Mouse (Mus musculus) kidney, adult 2 months (tissue): ENCODE data around the gene Gpsm1. TPM values are rescaled to one million over a fixed set of nuclear protein-coding genes. Genes with fewer than 3 reads are reported as not detected.

ENCODE experiments used
- DNase-seq: peaks from one replicate; pipeline ENCODE4 v3.0.0; 2021
- H3K27ac ChIP-seq: fragments of 200-500 bp; 2 replicates; pipeline ENCODE4 v1.5.1; 2012; ENCODE audit warnings: low read depth, low read length, control low read depth, inconsistent platforms; ENCODE audit not compliant: insufficient read depth
- H3K27me3 ChIP-seq: fragments of 200-500 bp; replicated peaks from 2 replicates; pipeline ENCODE4 v1.6.1; 2012; ENCODE audit warnings: mild to moderate bottlenecking, moderate library complexity, low read length, inconsistent platforms; ENCODE audit not compliant: control insufficient read depth, insufficient read depth
- H3K36me3 ChIP-seq: fragments of 200-500 bp; 2 replicates; pipeline ENCODE4 v1.6.1; 2012; ENCODE audit warnings: mild to moderate bottlenecking, moderate library complexity, low read length, inconsistent platforms; ENCODE audit not compliant: control insufficient read depth, insufficient read depth
- H3K4me1 ChIP-seq: fragments of 200-500 bp; 2 replicates; pipeline ENCODE4 v1.6.1; 2011; ENCODE audit warnings: low read length; ENCODE audit not compliant: control insufficient read depth, insufficient read depth
- H3K4me3 ChIP-seq: fragments of 200-500 bp; 2 replicates; pipeline ENCODE4 v1.5.1; 2011; ENCODE audit warnings: mild to moderate bottlenecking, low read depth, low read length, control low read depth; ENCODE audit not compliant: insufficient read depth
- CTCF ChIP-seq: fragments of 200-500 bp; conservative IDR thresholded peaks from 2 replicates; pipeline ENCODE4 v1.5.1; 2011; ENCODE audit warnings: low read depth, mild to moderate bottlenecking, control low read depth, low read length, moderate library complexity, mixed read lengths; ENCODE audit not compliant: insufficient read depth, insufficient read length
- POLR2A ChIP-seq: fragments of 200-500 bp; IDR thresholded peaks from one replicate; pipeline ENCODE4 v1.6.1; 2011; ENCODE audit warnings: low read depth, low read length, control low read depth
- WGBS: fragments of 180-500 bp; shearing (Covaris S2); methylation state at CpG from one replicate; pipeline ENCODE4 v1.1.7; 2018; 5-methylcytosine and 5-hydroxymethylcytosine counted together
- polyA plus RNA-seq: library from polyadenylated mRNA; depleted of rRNA; stranded (reverse); fragments of >200 nt; gene quantifications from 2 replicates; pipeline ENCODE4 v1.2.3, GENCODE M21; 2012; rRNA removed

The Gpsm1 gene
- 9.3 and 13.1 TPM in 2 replicates for polyA plus RNA-seq

GRCm38 (mm10) chr2:26315072-26315924 is at the start of gene Gpsm1:
Gene Gpsm1, plus strand, starts transcription at chr2:26315515.
- Histone ChIP-seq H3K4me1 (no peaks in the 10 kb centered on the region), H3K27me3 (no peaks in the 10 kb centered on the region), H3K27ac (peak within 1 kb of the TSS; percentile 62), H3K4me3 (peak within 1 kb of the TSS; percentile 54), H3K36me3 (no peaks in the 10 kb centered on the region)
- under 1% methylated on average over 61 of the region's 66 CpGs for WGBS
- peak; percentile 89 for DNase-seq
- TF ChIP-seq CTCF (no peak), POLR2A (peak; percentile 25)

- TF ChIP-seq CTCF (no peak), POLR2A (no peak)
- WGBS: 79% methylated on average over 10 of the region's 10 CpGs
Measured at GRCm38 (mm10) chr2:26266066-26266742, 49.1 kb upstream of the Gpsm1 start.

DNA sequence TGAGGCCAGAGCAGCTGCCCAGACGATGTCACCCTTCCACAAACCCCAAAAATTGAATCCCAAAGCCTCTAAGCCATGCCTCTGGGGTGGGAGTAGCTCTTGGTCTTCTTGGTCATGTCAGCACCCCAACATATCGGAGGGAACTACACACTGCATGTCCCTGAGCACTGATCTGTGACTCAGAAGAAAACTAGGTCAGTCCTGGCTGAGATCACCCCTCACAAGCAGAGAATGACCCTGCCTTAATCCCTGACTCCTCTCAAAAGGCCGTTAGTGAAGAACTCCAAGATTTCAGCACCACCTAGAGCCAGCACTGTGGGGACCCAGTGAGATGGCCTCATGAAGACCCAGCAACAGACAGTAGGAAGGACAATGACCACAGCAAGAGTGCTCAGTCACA is 47.1 kb upstream of the Gpsm1 start:
- WGBS: 52% methylated on average over 3 of the region's 3 CpGs
- TF ChIP-seq CTCF: no peak
- TF ChIP-seq POLR2A: no peak
- Histone ChIP-seq H3K27me3 (no peaks in the 10 kb centered on the region), H3K27ac (no peak overlapping the region), H3K36me3 (no peaks in the 10 kb centered on the region), H3K4me3 (no peak overlapping the region), H3K4me1 (no peaks in the 10 kb centered on the region)
- DNase-seq: no peak

More at GRCm38 (mm10) chr2:26266066-26266742, 49.1 kb upstream of the Gpsm1 start:
- DNase-seq: no peak
- Histone ChIP-seq H3K36me3 (no peaks in the 10 kb centered on the region), H3K4me3 (no peak overlapping the region), H3K27me3 (no peaks in the 10 kb centered on the region), H3K4me1 (no peaks in the 10 kb centered on the region), H3K27ac (no peak overlapping the region)

DNA sequence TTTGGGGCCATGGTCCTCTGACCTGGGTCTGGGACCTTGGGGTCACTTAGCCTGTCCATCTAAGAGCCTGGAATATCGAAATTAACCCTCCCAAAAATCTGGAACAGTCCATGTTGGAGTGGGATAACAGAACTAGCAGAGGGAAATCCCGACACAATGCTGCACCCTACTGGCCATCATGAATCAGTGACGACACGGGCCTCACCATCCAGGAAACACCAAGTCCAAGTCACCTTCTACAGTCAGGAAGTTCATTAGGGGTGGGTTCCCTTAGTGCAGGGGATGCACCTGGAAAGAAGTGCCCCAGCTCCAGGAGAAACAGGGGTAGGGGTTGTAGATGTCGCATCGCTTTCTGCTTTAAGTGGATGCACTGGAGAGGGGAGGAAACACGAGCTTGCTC is 41.7 kb upstream of the Gpsm1 start:
- Histone ChIP-seq H3K36me3 (no peaks in the 10 kb centered on the region), H3K4me1 (no peaks in the 10 kb centered on the region), H3K27me3 (no peaks in the 10 kb centered on the region), H3K27ac (no peak overlapping the region), H3K4me3 (no peak overlapping the region)
- DNase-seq: peak; percentile 65
- TF ChIP-seq CTCF: peak; percentile 87
- no peak for TF ChIP-seq POLR2A
- WGBS: 18% methylated on average over 7 of the region's 7 CpGs

GRCm38 (mm10) chr2:26279712-26280111 is 35.6 kb upstream of the Gpsm1 start:
- H3K4me1 ChIP-seq: no peaks in the 10 kb centered on the region
- H3K27me3 ChIP-seq: no peaks in the 10 kb centered on the region
- no peaks in the 10 kb centered on the region for H3K36me3 ChIP-seq
- no peak overlapping the region for H3K4me3 ChIP-seq
- no peak for TF ChIP-seq POLR2A
- TF ChIP-seq CTCF: no peak
- 73% methylated on average over 3 of the region's 3 CpGs for WGBS
- H3K27ac ChIP-seq: no peak overlapping the region
- no peak for DNase-seq

GRCm38 (mm10) chr2:26280594-26280993 is 34.7 kb upstream of the Gpsm1 start:
- Histone ChIP-seq H3K4me1 (no peaks in the 10 kb centered on the region), H3K27me3 (no peaks in the 10 kb centered on the region), H3K4me3 (no peak overlapping the region), H3K36me3 (no peaks in the 10 kb centered on the region), H3K27ac (no peak overlapping the region)
- DNase-seq: no peak
- TF ChIP-seq POLR2A: no peak
- TF ChIP-seq CTCF: no peak
- 71% methylated on average over 11 of the region's 11 CpGs for WGBS

DNA sequence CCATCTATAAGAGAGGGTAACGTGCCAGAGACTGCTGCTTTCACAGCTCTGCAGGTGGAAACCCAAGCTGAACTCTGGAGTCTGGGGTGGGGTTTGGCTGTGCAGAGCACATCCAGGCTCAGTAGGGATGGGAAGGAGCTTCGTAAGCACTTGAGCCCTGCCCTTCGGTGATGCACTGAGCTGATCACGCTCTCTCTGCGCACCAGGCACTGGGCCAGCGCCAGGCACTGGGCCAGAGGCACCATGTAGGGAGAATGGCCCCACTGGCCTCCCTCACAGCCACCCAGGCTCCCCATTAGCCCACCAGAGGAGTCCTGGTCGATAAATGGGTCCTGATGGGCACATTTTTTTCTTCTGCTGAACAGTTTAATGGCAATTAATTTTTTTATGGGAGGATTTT is 29.5 kb upstream of the Gpsm1 start:
- DNase-seq: no peak
- no peak overlapping the region for H3K27ac ChIP-seq
- no peaks in the 10 kb centered on the region for H3K27me3 ChIP-seq
- no peak for TF ChIP-seq POLR2A
- no peak for TF ChIP-seq CTCF
- no peaks in the 10 kb centered on the region for H3K36me3 ChIP-seq
- H3K4me3 ChIP-seq: no peak overlapping the region
- no peaks in the 10 kb centered on the region for H3K4me1 ChIP-seq
- WGBS: 55% methylated on average over 7 of the region's 7 CpGs
